Mouse (Mus musculus) monocyte, adult 2 months (primary cell): ENCODE measurements around the gene Raet1e.
"Not testable (repeated sequence)": the region's sequence is repeated elsewhere in the genome, so short reads cannot be mapped to it uniquely, and the experiment has no call there.

Source experiments
- DNase-seq, 2 experiments: peaks; one replicate each; pipeline ENCODE4 v3.0.0; 2022; ENCODE audit warnings: low spot score in 2 of 2, low read depth in 1 of 2

Raet1e gene

DNA sequence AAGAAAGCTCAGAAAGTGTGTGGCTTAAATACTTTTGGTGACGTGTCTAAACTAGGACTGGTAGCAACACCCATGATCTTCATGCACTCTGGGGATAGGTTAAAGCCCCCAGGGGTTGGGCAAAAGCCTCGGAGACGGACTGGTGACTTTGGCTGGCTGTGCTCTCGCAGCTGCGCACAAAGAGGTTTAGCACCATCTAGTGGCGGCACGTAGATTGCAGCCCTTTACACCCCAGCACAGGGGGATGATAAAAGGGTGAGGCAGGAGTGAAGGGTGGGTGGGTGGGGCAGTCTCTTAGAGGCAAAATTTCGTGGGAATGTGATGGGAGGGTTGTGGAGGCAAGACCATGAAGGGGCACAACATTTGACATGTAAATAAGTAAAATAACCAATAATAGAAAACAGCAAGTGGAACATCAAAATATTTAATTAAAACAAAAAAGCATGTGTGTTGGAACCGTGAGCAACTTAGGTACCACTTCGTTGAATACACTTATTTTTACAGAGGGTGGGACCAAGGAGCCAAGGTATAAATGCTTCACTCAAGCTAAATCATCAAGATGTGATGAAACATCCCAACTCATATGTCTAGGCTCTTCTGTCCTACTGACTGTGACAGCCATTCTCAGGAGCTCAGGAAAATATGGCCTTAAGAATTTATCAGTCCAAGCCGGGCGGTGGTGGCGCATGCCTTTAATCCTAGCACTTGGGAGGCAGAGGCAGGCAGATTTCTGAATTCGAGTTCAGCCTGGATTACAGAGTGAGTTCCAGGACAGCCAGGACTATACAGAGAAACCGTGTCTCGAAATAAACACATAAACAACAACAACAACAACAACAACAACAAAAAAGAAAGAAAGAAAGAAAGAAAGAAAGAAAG lies 5.6 kb downstream of the Raet1e start:
- DNase-seq: peak in 1 of 2 experiments; percentile 61

DNA sequence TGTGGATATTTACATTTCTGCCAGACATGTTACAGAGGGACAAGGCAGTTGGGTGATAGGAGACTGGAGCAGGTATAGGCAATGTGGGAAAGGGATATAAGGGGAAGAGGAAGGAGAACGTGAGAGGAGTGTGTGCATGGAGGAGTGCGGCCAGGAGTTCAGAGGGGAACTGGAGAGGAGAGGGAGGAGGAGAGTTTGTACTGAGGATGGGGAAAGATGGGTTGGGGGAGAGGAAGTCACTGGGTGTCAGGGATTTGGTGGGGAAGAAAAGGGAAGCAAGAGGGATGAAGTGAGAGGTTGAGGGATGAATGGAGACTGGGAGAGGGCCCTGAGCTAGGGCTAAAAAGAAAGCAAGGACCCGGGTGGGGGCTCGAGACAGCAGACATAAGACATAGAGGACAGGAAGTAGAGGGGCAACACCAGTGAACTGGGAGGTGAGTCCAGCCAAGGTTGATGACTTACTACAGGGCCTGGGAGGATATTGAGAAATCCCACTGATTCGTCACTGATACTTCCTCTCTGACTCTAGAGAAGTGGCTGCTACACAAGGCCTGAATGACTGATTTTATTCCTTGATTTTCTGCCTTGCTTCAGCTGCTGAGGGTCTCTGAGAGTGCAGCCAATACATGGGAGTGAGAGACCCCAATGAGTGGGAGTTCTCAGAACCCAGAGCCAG lies 7.1 kb downstream of the Raet1e start:
- peak in 1 of 2 experiments; percentile 15 for DNase-seq

GRCm38 (mm10) chr10:22166025-22166424 lies 7.7 kb downstream of the Raet1e start:
- peak in 1 of 2 experiments; percentile 33 for DNase-seq

DNA sequence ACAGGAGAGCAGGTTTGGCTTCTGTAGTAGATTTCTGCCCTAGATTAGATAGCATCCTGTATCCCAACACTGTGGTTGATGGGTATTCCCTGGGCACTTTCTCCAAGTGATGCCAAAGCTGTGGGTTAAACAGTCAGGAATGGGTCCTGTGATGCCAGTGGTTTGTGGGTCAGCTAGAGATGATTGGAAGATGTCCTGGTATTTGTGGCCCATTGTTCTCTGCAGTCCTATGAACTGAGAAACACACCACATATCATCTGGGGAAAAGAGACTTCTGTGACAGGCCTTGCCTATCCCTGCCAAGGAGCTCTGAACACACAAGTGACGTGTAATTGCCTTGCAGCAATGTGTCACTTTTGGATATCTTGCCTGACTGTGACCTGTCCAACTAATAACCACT lies 8.7 kb downstream of the Raet1e start:
- DNase-seq: not testable (repeated sequence)

GRCm38 (mm10) chr10:22169116-22169515 lies 10.7 kb downstream of the Raet1e start:
- not testable (repeated sequence) for DNase-seq

- DNase-seq: not testable (repeated sequence)
These were observed 14.3 kb downstream of the Raet1e start for GRCm38 (mm10) chr10:22172431-22173334.

GRCm38 (mm10) chr10:22173335-22174189 lies 15.2 kb downstream of the Raet1e start:
- DNase-seq: not testable (repeated sequence)

- DNase-seq: not testable (repeated sequence)
These were observed 15.8 kb downstream of the Raet1e start for GRCm38 (mm10) chr10:22174190-22174487.

DNA sequence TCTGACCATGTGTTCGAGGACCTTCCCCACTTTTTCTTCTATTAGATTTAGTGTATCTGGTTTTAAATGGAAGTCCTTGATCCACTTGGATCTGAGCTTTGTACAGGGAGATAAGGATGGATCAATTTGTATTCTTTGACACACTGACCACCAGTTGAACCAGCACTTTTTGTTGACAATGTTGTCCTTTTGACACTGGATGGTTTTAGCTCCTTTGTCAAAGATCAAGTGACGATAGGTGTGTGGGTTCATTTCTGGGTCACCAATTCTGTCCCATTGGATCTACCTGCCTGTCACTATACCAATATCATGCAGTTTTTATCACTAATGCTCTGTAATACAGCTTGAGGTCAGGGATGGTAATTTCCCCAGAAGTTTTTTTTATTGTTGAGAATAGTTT lies 18.1 kb downstream of the Raet1e start:
- DNase-seq: not testable (repeated sequence)

GRCm38 (mm10) chr10:22191035-22191434 lies 32.7 kb downstream of the Raet1e start:
- not testable (repeated sequence) for DNase-seq

- not testable (repeated sequence) for DNase-seq
These were observed 43.0 kb downstream of the Raet1e start for GRCm38 (mm10) chr10:22201352-22201751.

- not testable (repeated sequence) for DNase-seq
These were observed 44.6 kb downstream of the Raet1e start for GRCm38 (mm10) chr10:22202784-22203583.

GRCm38 (mm10) chr10:22206443-22206842 lies 48.1 kb downstream of the Raet1e start:
- DNase-seq: not testable (repeated sequence)

- DNase-seq: peak in 1 of 2 experiments; percentile 23
These were observed 53.8 kb downstream of the Raet1e start for GRCm38 (mm10) chr10:22212012-22212696.

- not testable (repeated sequence) for DNase-seq
These were observed 65.3 kb downstream of the Raet1e start for GRCm38 (mm10) chr10:22223474-22224349.

DNA sequence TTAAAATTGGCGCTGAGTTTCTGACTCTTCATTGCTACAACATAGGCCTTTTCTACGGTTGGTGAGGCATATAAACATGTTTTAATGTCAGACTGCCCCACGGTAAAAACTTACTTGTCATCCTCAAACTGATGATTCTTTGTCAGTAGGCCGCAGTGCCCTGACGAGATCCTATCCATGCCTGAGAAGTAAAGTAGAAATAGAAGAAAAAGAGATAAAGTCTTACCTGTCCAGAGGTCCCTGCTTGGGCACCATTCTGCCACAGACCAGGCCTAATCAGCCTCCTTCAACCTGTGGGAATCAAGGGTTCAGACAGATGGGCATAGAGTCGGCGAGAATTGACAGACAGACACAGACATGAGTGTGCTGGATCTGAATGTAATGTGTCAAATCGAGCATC lies 106.7 kb downstream of the Raet1e start:
- no peak for DNase-seq

GRCm38 (mm10) chr10:22270879-22271786 lies 112.8 kb downstream of the Raet1e start:
- DNase-seq: not testable (repeated sequence)
